Comparison of ENCODE assay signal across 39 mouse cellular contexts in genomic region chr9:78308122-78308521, GRCm38 (mm10). TPM values are rescaled to one million over a fixed set of nuclear protein-coding genes. Genes with fewer than 3 reads are reported as not detected.
"Had no signal": no experiment of that assay in that cellular context is flagged by ENCODE, and none has a peak within 500 bp of the region (broad histone marks: within the 10 kb centered on the region; RNA-seq: fewer than 3 reads in every experiment).

No protein-coding gene starts in this region.

RNA-seq across cellular contexts. Expression of gene Omt2a, which starts 6.5 kb away (rescaled TPM):
- total RNA-seq: left cerebral cortex, postnatal 10 days; left cerebral cortex, postnatal 14 days; left cerebral cortex, postnatal 25 days; left cerebral cortex, postnatal 36 days; left cerebral cortex, postnatal 4 days; liver, adult 2 months; megakaryocyte progenitor cell, adult 5-6 weeks; megakaryocyte, adult 5-6 weeks; megakaryocyte-erythroid progenitor cell, adult 5-6 weeks; midbrain, postnatal 0 days; monocyte, adult 5-6 weeks had no signal
- polyA plus RNA-seq: limb, embryonic 10.5 days; limb, embryonic 11.5 days; limb, embryonic 12.5 days; limb, embryonic 13.5 days; limb, embryonic 14.5 days; limb, embryonic 15.5 days; liver, adult 2 months; liver, embryonic 11.5 days; liver, embryonic 12.5 days; liver, embryonic 13.5 days; liver, embryonic 14.5 days; liver, embryonic 15.5 days; liver, embryonic 16.5 days; liver, postnatal 0 days; lung, adult 2 months; lung, embryonic 14.5 days; lung, embryonic 15.5 days; lung, embryonic 16.5 days; lung, postnatal 0 days; macrophage; midbrain, embryonic 10.5 days; midbrain, embryonic 11.5 days; midbrain, embryonic 12.5 days; midbrain, embryonic 13.5 days; midbrain, embryonic 14.5 days; midbrain, embryonic 15.5 days; midbrain, embryonic 16.5 days; midbrain, postnatal 0 days; myocyte; neural tube, embryonic 11.5 days had no signal

RNA-seq across cellular contexts. Expression of gene Gm10639, which starts 18.4 kb away (rescaled TPM):
- total RNA-seq: left cerebral cortex, postnatal 10 days; left cerebral cortex, postnatal 14 days; left cerebral cortex, postnatal 25 days; left cerebral cortex, postnatal 36 days; left cerebral cortex, postnatal 4 days; liver, adult 2 months; megakaryocyte progenitor cell, adult 5-6 weeks; megakaryocyte, adult 5-6 weeks; megakaryocyte-erythroid progenitor cell, adult 5-6 weeks; midbrain, postnatal 0 days; monocyte, adult 5-6 weeks had no signal
- polyA plus RNA-seq: limb, embryonic 10.5 days; limb, embryonic 11.5 days; limb, embryonic 12.5 days; limb, embryonic 13.5 days; limb, embryonic 14.5 days; liver, adult 2 months; liver, embryonic 11.5 days; liver, embryonic 12.5 days; liver, embryonic 13.5 days; liver, embryonic 14.5 days; liver, embryonic 15.5 days; liver, embryonic 16.5 days; liver, postnatal 0 days; lung, adult 2 months; lung, embryonic 14.5 days; lung, embryonic 15.5 days; lung, embryonic 16.5 days; macrophage; midbrain, embryonic 10.5 days; midbrain, embryonic 11.5 days; midbrain, embryonic 12.5 days; midbrain, embryonic 13.5 days; midbrain, embryonic 14.5 days; midbrain, embryonic 15.5 days; midbrain, embryonic 16.5 days; midbrain, postnatal 0 days; neural tube, embryonic 11.5 days had no signal

RNA-seq across cellular contexts. Expression of gene Omt2b, which starts 19.3 kb away (rescaled TPM):
- total RNA-seq: left cerebral cortex, postnatal 10 days; left cerebral cortex, postnatal 14 days; left cerebral cortex, postnatal 25 days; left cerebral cortex, postnatal 36 days; left cerebral cortex, postnatal 4 days; liver, adult 2 months; megakaryocyte progenitor cell, adult 5-6 weeks; megakaryocyte, adult 5-6 weeks; megakaryocyte-erythroid progenitor cell, adult 5-6 weeks; midbrain, postnatal 0 days; monocyte, adult 5-6 weeks had no signal
- polyA plus RNA-seq: limb, embryonic 10.5 days; limb, embryonic 11.5 days; limb, embryonic 12.5 days; limb, embryonic 13.5 days; limb, embryonic 14.5 days; limb, embryonic 15.5 days; liver, adult 2 months; liver, embryonic 11.5 days; liver, embryonic 12.5 days; liver, embryonic 13.5 days; liver, embryonic 14.5 days; liver, embryonic 15.5 days; liver, embryonic 16.5 days; liver, postnatal 0 days; lung, adult 2 months; lung, embryonic 14.5 days; lung, embryonic 15.5 days; lung, embryonic 16.5 days; lung, postnatal 0 days; macrophage; midbrain, embryonic 10.5 days; midbrain, embryonic 11.5 days; midbrain, embryonic 12.5 days; midbrain, embryonic 13.5 days; midbrain, embryonic 14.5 days; midbrain, embryonic 15.5 days; midbrain, embryonic 16.5 days; midbrain, postnatal 0 days; myocyte; neural tube, embryonic 11.5 days had no signal

RNA-seq across cellular contexts. Expression of gene Gsta2, which starts 47.5 kb away (rescaled TPM):
- total RNA-seq: left cerebral cortex, postnatal 10 days; left cerebral cortex, postnatal 14 days; left cerebral cortex, postnatal 36 days; left cerebral cortex, postnatal 4 days; megakaryocyte progenitor cell, adult 5-6 weeks; megakaryocyte, adult 5-6 weeks; megakaryocyte-erythroid progenitor cell, adult 5-6 weeks; midbrain, postnatal 0 days; monocyte, adult 5-6 weeks had no signal
- polyA plus RNA-seq: limb, embryonic 10.5 days; limb, embryonic 11.5 days; limb, embryonic 12.5 days; liver, embryonic 11.5 days; liver, embryonic 13.5 days; macrophage; midbrain, embryonic 10.5 days; midbrain, embryonic 11.5 days; midbrain, embryonic 12.5 days; midbrain, embryonic 13.5 days; midbrain, embryonic 14.5 days; midbrain, embryonic 15.5 days; midbrain, embryonic 16.5 days; midbrain, postnatal 0 days; neural tube, embryonic 11.5 days had no signal

RNA-seq across cellular contexts. Expression of gene Gm3776, which starts 51.2 kb away (rescaled TPM):
- total RNA-seq: left cerebral cortex, postnatal 10 days; left cerebral cortex, postnatal 14 days; left cerebral cortex, postnatal 25 days; left cerebral cortex, postnatal 36 days; left cerebral cortex, postnatal 4 days; megakaryocyte progenitor cell, adult 5-6 weeks; megakaryocyte, adult 5-6 weeks; megakaryocyte-erythroid progenitor cell, adult 5-6 weeks; midbrain, postnatal 0 days; monocyte, adult 5-6 weeks had no signal
- polyA plus RNA-seq: limb, embryonic 10.5 days; limb, embryonic 11.5 days; limb, embryonic 12.5 days; limb, embryonic 13.5 days; liver, embryonic 11.5 days; liver, embryonic 12.5 days; liver, embryonic 13.5 days; liver, embryonic 14.5 days; lung, embryonic 14.5 days; lung, embryonic 15.5 days; lung, embryonic 16.5 days; macrophage; midbrain, embryonic 10.5 days; midbrain, embryonic 11.5 days; midbrain, embryonic 12.5 days; midbrain, embryonic 13.5 days; midbrain, embryonic 14.5 days; midbrain, embryonic 15.5 days; midbrain, embryonic 16.5 days; midbrain, postnatal 0 days; neural tube, embryonic 11.5 days had no signal
